Mouse (Mus musculus) liver, adult 2 months (tissue): ENCODE measurements around the gene Podn.

Experiments
- CTCF ChIP-seq: fragments of 200-500 bp; IDR thresholded peaks from 2 replicates; pipeline ENCODE4 v1.5.1; 2011; ENCODE audit warnings: low read depth, low read length, control low read depth
- POLR2A ChIP-seq: fragments of 200-500 bp; IDR thresholded peaks from 2 replicates; pipeline ENCODE4 v1.6.1; 2011; ENCODE audit warnings: low read length, control low read depth; ENCODE audit not compliant: insufficient read depth; ENCODE audit errors: extremely low read depth

GRCm38 (mm10) chr4:108083032-108083735 lies 13.1 kb downstream of the Podn start:
- no peak for TF ChIP-seq POLR2A
- TF ChIP-seq CTCF: no peak
